14 mouse cellular contexts compared by ENCODE assay signal in the genomic region with DNA sequence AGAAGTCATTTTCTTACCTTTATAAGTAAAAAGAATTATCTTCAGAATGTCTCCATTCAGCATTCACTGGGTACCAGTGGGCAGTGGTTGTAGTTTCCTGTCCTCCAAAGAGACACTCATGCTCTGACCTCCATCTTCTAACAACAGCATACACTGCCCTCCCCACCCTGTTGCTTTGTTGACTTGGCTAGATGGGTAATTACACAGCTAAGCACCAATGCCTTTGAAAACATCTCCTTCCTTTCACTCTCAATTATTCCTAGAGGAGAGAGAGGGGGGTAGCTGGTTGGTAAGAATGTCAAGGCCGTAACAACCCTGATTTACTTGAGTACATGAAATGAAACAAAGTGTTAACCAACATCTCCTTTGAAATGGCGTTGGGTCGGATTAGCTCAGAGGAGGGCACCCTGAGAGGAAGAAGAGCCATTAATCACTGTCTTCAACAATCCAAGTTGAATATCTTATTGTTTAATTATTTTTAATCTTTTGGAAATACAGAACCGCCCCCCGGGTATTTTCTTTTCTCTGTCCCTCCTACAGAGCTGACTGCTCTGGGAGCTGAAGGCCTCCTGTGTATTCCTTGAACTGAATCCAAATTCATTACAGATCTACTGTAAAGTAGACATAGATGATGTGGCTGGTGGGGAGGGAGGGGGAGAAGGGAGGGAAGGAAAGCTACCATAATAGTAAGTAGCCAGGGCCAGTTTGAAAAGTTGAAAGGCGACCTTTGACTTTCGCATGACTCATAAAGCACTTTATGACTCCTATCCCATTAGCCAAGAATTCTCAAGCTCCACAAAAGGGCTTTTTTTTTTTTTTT.
DNase-seq lines count a peak whose midpoint lies in the region; ATAC-seq and TF ChIP-seq lines count a peak whose summit lies in the region.
"Had no signal": no experiment of that assay in that cellular context is flagged by ENCODE, and none has a peak within 500 bp of the region (broad histone marks: within the 10 kb centered on the region; RNA-seq: fewer than 3 reads in every experiment).

No protein-coding gene starts in this region.

- H3K27me3 ChIP-seq in kidney, postnatal 0 days (ENCODE audit: insufficient read depth, low read length) = no peaks in the 10 kb centered on the region
- H3K27me3 ChIP-seq in midbrain, postnatal 0 days (ENCODE audit: insufficient read depth, low read length) = no peaks in the 10 kb centered on the region
- no peaks in the 10 kb centered on the region for H3K27me3 ChIP-seq in liver, postnatal 0 days (ENCODE audit: insufficient read depth, low read length)
- H3K27me3 ChIP-seq: heart, embryonic 13.5 days; hindbrain, embryonic 15.5 days had no signal

- WGBS in kidney, postnatal 0 days = 22% methylated on average over 7 of the region's 7 CpGs
- 75% methylated on average over 7 of the region's 7 CpGs for WGBS in midbrain, postnatal 0 days
- WGBS in liver, postnatal 0 days (ENCODE audit: insufficient replicate concordance) = 79% methylated on average over 7 of the region's 7 CpGs

- H3K4me1 ChIP-seq in kidney, postnatal 0 days (replicated peaks; ENCODE audit: insufficient read depth, low read length) = no peaks in the 10 kb centered on the region; the same call in 1 of the 2 replicates
- no peaks in the 10 kb centered on the region for H3K4me1 ChIP-seq in midbrain, postnatal 0 days (ENCODE audit: insufficient read depth, low read length)
- H3K4me1 ChIP-seq in liver, postnatal 0 days (ENCODE audit: insufficient read depth) = no peaks in the 10 kb centered on the region
- H3K4me1 ChIP-seq: heart, embryonic 13.5 days; hindbrain, embryonic 15.5 days had no signal

- no peak for TF ChIP-seq EP300 in liver, postnatal 0 days (IDR thresholded peaks at IDR 0.05; ENCODE audit: low read depth)

- H3K27ac ChIP-seq in kidney, postnatal 0 days = no peak overlapping the region
- H3K27ac ChIP-seq in midbrain, postnatal 0 days (ENCODE audit: low read depth, low read length) = no peak overlapping the region
- no peak overlapping the region for H3K27ac ChIP-seq in liver, postnatal 0 days (ENCODE audit: low read depth)
- H3K27ac ChIP-seq: gastrocnemius, adult 2 months; heart, embryonic 13.5 days; hindbrain, embryonic 15.5 days had no signal

- H3K9ac ChIP-seq in kidney, postnatal 0 days (ENCODE audit: low read depth, low read length) = no peak overlapping the region
- no peak overlapping the region for H3K9ac ChIP-seq in midbrain, postnatal 0 days (replicated peaks; ENCODE audit: low read length, poor library complexity, severe bottlenecking)
- H3K9ac ChIP-seq in liver, postnatal 0 days (replicated peaks) = no peak overlapping the region
- H3K9ac ChIP-seq: heart, embryonic 13.5 days; hindbrain, embryonic 15.5 days had no signal

- ATAC-seq in kidney, postnatal 0 days (replicated peaks; ENCODE audit: low FRiP score, low read depth) = peak; percentile 61; the same call in 1 of the 2 replicates
- no peak for ATAC-seq in midbrain, postnatal 0 days (ENCODE audit: low FRiP score)
- no peak for ATAC-seq in liver, postnatal 0 days

- no peak overlapping the region for H3K4me3 ChIP-seq in kidney, postnatal 0 days (replicated peaks; ENCODE audit: low read depth, low read length)
- no peak overlapping the region for H3K4me3 ChIP-seq in midbrain, postnatal 0 days (ENCODE audit: low read depth, low read length)
- no peak overlapping the region for H3K4me3 ChIP-seq in liver, postnatal 0 days (ENCODE audit: low read depth, low read length)
- H3K4me3 ChIP-seq: erythroblast, embryonic 14.5 days; gastrocnemius, adult 2 months; heart, embryonic 13.5 days; hindbrain, embryonic 15.5 days had no signal

- H3K9me3 ChIP-seq in kidney, postnatal 0 days (replicated peaks; ENCODE audit: low read length) = no peaks in the 10 kb centered on the region
- H3K9me3 ChIP-seq in midbrain, postnatal 0 days (ENCODE audit: low read length) = no peaks in the 10 kb centered on the region
- H3K9me3 ChIP-seq in liver, postnatal 0 days (ENCODE audit: low read length) = no peaks in the 10 kb centered on the region
- H3K9me3 ChIP-seq: heart, embryonic 13.5 days; hindbrain, embryonic 15.5 days had no signal

- H3K36me3 ChIP-seq in kidney, postnatal 0 days (ENCODE audit: insufficient read depth, low read length) = no peaks in the 10 kb centered on the region
- H3K36me3 ChIP-seq in midbrain, postnatal 0 days (ENCODE audit: insufficient read depth, low read length) = no peaks in the 10 kb centered on the region
- no peaks in the 10 kb centered on the region for H3K36me3 ChIP-seq in liver, postnatal 0 days (replicated peaks; ENCODE audit: insufficient read depth, low read length)
- H3K36me3 ChIP-seq: heart, embryonic 13.5 days; hindbrain, embryonic 15.5 days had no signal

- DNase-seq in embryo, embryonic 10 days (ENCODE audit: low spot score) = peak; percentile 25
- no peak for DNase-seq in embryo, embryonic 9.5 days (ENCODE audit: extremely low spot score)
- peak; percentile 24 for DNase-seq in MN1 (ENCODE audit: low spot score)
- DNase-seq in embryo, embryonic 11 days = peak; percentile 31
- peak; percentile 85 for DNase-seq in kidney, postnatal 0 days (ENCODE audit: low spot score)
- DNase-seq in midbrain, postnatal 0 days (ENCODE audit: low spot score) = no peak
- DNase-seq in liver, postnatal 0 days = no peak
- no peak for DNase-seq in spleen, adult 12 weeks (ENCODE audit: low spot score)
- DNase-seq: cerebellum, adult 9-10 months; gastrocnemius, adult 2 months; liver had no signal

- H3K4me2 ChIP-seq in kidney, postnatal 0 days (ENCODE audit: low read length) = no peak overlapping the region
- H3K4me2 ChIP-seq in midbrain, postnatal 0 days (ENCODE audit: low read depth, low read length, poor library complexity, severe bottlenecking) = no peak overlapping the region
- H3K4me2 ChIP-seq in liver, postnatal 0 days (ENCODE audit: low read depth, low read length) = no peak overlapping the region
- H3K4me2 ChIP-seq: heart, embryonic 13.5 days; hindbrain, embryonic 15.5 days had no signal

- no peak for TF ChIP-seq CTCF in kidney, postnatal 0 days (IDR thresholded peaks at IDR 0.05; ENCODE audit: low read depth)
- TF ChIP-seq CTCF in midbrain, postnatal 0 days (IDR thresholded peaks at IDR 0.05) = no peak
- TF ChIP-seq CTCF in liver, postnatal 0 days (IDR thresholded peaks at IDR 0.05; ENCODE audit: low read depth) = no peak

Comparison
In these comparisons a context has a peak if more than half of its experiments do, and no peak if none do; other contexts are left out.
1. DNase-seq: peak in embryo, embryonic 10 days (single experiment), MN1 (single experiment), embryo, embryonic 11 days (single experiment) and kidney, postnatal 0 days (single experiment); none in embryo, embryonic 9.5 days (single experiment), midbrain, postnatal 0 days (single experiment), liver, postnatal 0 days (single experiment) and spleen, adult 12 weeks (single experiment).